Mouse (Mus musculus): ENCODE data around the gene Olfr1282. TPM values are rescaled to one million over a fixed set of nuclear protein-coding genes. Genes with fewer than 3 reads are reported as not detected.

The Olfr1282 gene
- polyA plus RNA-seq (2012; rRNA removed) = not detected in 2 replicates

DNA sequence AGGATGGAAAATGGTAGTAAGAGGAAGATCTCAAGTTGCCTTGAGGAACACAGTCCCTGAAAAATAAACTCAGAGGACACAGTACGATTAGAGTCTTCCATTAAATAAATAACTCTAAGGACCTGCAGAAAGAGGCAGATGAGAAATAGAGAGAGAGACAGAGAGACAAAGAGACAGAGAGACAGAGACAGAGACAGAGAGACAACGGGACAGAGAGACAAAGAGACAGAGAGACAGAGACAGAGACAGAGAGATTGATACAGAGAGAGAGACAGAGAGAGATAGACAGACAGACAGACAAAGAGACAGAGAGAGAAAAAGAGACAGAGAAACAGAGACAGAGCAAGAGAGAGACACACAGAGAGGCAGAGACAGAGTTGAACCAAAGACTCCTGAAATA is at the start of gene Olfr1282:
Olfr1282 (minus strand) TSS at position 101 of the 400 bp plus-strand sequence.
- DNase-seq (ENCODE audit: extremely low spot score in 1 of 2, low spot score in 1 of 2) = no peak

DNA sequence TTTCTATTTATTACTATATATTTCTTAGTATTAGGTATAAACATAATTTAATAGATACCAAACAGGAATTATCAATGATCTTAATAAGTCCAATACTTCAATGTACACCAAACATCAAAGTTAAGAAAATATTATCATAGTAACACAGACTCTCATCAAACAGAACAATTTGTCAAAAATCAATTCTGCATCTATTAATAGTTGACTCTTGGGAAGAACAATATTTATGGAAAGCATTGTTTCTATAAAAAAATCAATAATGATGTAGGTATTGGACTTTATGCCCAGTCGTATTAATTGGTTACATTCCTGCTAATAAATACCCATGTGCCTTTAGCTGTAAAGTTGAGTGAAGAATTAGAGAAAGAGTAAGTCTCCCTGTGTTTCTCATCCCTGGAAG is 39.3 kb upstream of the Olfr1282 start, which contains the start of gene Olfr1284:
Olfr1284 (plus strand) TSS at position 301 of the 400 bp plus-strand sequence.
- DNase-seq (ENCODE audit: extremely low spot score in 1 of 2, low spot score in 1 of 2) = no peak

DNA sequence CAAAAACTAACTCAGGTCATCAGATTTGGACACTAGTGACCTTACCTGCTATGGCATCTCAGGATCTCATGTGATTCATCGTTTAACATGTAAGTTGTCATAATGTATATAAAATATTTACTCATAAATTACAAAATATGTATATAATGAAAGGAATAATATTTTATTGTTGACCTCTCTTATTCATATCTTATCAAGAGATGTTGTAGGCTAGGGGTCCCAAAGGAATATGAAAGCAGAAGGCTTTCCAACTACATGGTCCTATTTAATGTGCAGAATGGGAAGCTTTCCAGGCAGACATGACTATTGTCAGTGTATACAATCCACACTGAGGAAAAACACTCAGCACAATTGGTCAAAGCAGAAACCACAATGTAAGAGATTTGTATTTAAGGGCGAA is 30.6 kb upstream of the Olfr1282 start, which contains the start of gene Olfr1283:
Olfr1283 (plus strand) TSS at position 301 of the 400 bp plus-strand sequence.
- no peak for DNase-seq (ENCODE audit: extremely low spot score in 1 of 2, low spot score in 1 of 2)

DNA sequence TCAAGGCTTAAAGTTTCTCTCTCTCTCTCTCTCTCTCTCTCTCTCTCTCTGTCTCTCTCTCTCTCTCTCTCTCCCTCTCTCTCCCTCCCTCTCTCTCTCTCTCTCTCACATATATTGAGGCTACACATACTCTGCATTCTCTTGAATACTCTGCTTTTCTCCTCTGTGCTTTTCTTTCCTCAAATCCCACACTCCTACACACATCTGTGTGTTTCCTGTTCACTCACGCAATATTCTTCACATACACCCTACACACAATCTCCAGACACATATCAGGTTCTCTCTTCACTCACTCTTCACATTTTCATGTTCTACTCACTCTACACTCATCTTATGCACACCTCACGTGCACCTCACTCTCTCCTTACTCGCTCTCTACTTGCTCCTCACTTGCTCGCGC is 2.2 kb downstream of the Olfr1282 start:
- DNase-seq (ENCODE audit: extremely low spot score in 1 of 2, low spot score in 1 of 2) = peak in 1 of 2 experiments; percentile 15

DNA sequence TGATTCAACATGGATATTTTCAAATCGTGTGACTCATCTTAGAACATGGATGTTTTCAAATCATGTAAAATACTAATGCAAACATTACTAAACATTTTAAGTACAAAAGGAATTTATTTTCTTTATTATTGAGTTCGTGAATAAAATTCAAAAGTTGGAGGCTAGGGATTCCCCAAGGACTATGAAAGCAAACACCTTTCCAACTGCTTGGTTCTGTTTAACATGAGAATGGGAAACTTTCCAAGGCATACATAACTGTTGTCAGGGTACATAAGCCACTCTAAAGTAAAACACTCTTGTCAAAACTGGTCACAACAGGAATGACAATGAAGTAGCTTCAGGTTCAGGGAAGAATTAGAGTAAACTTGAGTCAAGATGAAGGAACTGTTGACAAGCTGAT is 9.7 kb downstream of the Olfr1282 start, which contains the start of gene Olfr1281:
Olfr1281 (plus strand) TSS at position 301 of the 400 bp plus-strand sequence.
- DNase-seq (ENCODE audit: extremely low spot score in 1 of 2, low spot score in 1 of 2) = no peak

DNA sequence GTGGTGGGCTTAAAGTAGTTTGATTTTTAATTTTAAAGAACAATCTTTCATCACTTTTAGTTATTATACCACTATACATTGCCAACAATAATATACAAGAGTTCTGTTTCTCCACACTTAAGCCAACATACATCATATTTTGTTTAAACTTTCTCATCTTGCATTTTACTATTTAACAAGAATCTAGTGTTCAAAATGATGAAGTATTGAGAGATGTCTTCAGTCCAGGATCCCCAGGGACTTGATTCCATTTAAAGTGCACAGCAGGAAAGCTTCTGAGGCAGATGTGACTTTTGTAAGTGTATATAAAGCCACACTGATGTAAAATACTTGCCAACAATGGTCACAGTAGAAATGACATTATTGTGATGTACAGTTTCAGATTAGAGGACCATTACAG is 22.2 kb downstream of the Olfr1282 start, which contains the start of gene Olfr1280:
Olfr1280 (plus strand) TSS at position 301 of the 400 bp plus-strand sequence.
- DNase-seq (ENCODE audit: extremely low spot score in 1 of 2, low spot score in 1 of 2) = no peak

DNA sequence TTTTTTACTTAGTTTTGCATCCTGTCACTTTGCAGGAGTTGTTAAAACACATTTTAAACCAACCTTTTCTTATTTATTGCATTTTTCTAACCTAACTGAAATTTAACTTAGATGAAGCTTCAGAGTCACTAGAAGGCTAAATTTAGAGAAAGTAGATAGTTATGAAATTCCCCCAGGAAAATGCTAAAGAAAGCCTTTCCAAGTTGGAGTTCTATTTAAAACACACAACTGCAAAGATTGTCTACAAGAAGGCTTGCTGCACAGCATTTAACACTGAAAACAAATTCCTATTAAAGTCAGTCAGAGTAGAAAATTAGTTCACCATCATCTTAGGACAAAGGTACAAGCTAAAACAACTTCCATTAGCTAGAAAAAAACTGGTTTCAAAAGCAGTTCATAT is 35.5 kb downstream of the Olfr1282 start, which contains the start of gene Olfr1279:
Olfr1279 (plus strand) TSS at position 262 of the 400 bp plus-strand sequence.
- peak in 1 of 2 experiments; percentile 25 for DNase-seq (ENCODE audit: extremely low spot score in 1 of 2, low spot score in 1 of 2)

DNA sequence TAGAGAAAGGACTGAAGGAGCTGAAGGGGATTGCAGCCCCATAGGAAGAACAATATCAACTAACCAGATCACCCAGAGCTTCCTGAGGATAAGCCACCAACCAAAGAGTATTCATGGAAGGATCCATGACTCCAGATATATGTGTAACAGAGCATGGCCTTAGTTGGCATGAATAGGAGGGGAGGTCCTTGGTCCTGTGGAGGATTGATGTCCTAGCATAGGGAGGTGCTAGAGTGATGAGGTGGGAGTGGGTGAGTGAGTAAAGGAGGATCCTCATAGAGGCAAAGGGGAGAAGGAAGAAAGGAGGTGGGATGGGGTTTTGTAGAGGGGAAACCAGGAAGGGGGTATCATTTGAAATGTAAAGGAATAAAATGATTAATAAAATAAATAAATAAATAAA is 37.3 kb downstream of the Olfr1282 start:
- no peak for DNase-seq (ENCODE audit: extremely low spot score in 1 of 2, low spot score in 1 of 2)

DNA sequence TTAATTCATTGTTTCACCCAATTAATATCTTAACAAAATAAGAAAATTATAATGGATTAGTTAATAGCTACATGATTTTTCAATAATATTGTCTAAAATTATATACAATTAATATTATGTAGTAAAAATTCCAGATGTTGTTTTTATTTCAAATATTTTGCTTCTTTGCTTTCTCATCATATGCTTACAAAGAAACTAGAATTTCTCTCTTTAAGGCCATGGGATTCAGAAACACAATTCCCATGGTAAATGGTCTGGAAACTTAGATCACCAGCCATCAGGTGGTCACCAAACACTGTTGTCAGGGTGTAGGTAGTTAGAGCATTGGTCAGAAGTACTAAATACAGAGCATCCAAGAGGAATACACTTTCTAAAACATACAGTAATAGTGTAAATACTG is 46.0 kb downstream of the Olfr1282 start, which contains the start of gene Olfr1278:
Olfr1278 (plus strand) TSS at position 301 of the 400 bp plus-strand sequence.
- DNase-seq (ENCODE audit: extremely low spot score in 1 of 2, low spot score in 1 of 2) = no peak

Other genes with a start within 250 kb of the Olfr1282 start
- not detected in 2 replicates for gene Gm13941, start 230.1 kb downstream of the Olfr1282 start, polyA plus RNA-seq (2012; rRNA removed)
- gene Gm15130, start 183.1 kb downstream of the Olfr1282 start, polyA plus RNA-seq (2012; rRNA removed) = not detected in 2 replicates
- gene 4930430A15Rik, start 106.5 kb downstream of the Olfr1282 start, polyA plus RNA-seq (2012; rRNA removed) = not detected in 2 replicates
- gene Olfr1275, start 100.8 kb downstream of the Olfr1282 start, polyA plus RNA-seq (2012; rRNA removed) = not detected in 2 replicates
- gene Olfr1276, start 81.6 kb downstream of the Olfr1282 start, polyA plus RNA-seq (2012; rRNA removed) = not detected in 2 replicates
- not detected in 2 replicates for gene Olfr1277, start 62.0 kb downstream of the Olfr1282 start, polyA plus RNA-seq (2012; rRNA removed)
- not detected in 2 replicates for gene Olfr1278, start 45.9 kb downstream of the Olfr1282 start, polyA plus RNA-seq (2012; rRNA removed)
- not detected in 2 replicates for gene Olfr1279, start 35.4 kb downstream of the Olfr1282 start, polyA plus RNA-seq (2012; rRNA removed)
- not detected in 2 replicates for gene Olfr1280, start 22.1 kb downstream of the Olfr1282 start, polyA plus RNA-seq (2012; rRNA removed)
- not detected in 2 replicates for gene Olfr1281, start 9.6 kb downstream of the Olfr1282 start, polyA plus RNA-seq (2012; rRNA removed)
- gene Olfr1283, start 30.7 kb upstream of the Olfr1282 start, polyA plus RNA-seq (2012; rRNA removed) = not detected in 2 replicates
- gene Olfr1284, start 39.4 kb upstream of the Olfr1282 start, polyA plus RNA-seq (2012; rRNA removed) = not detected in 2 replicates
- gene Olfr1286, start 87.0 kb upstream of the Olfr1282 start, polyA plus RNA-seq (2012; rRNA removed) = not detected in 2 replicates
- not detected in 2 replicates for gene Olfr1287, start 113.1 kb upstream of the Olfr1282 start, polyA plus RNA-seq (2012; rRNA removed)
- gene Olfr1288, start 138.0 kb upstream of the Olfr1282 start, polyA plus RNA-seq (2012; rRNA removed) = not detected in 2 replicates
- gene Olfr1289, start 144.7 kb upstream of the Olfr1282 start, polyA plus RNA-seq (2012; rRNA removed) = not detected in 2 replicates
- 0.15 TPM in 1 of 2 replicates, not detected in the other for gene Olfr1290, start 157.8 kb upstream of the Olfr1282 start, polyA plus RNA-seq (2012; rRNA removed)
- not detected in 2 replicates for gene Olfr1291-ps1, start 161.1 kb upstream of the Olfr1282 start, polyA plus RNA-seq (2012; rRNA removed)
- gene Olfr1293-ps, start 189.1 kb upstream of the Olfr1282 start, polyA plus RNA-seq (2012; rRNA removed) = not detected in 2 replicates
- 0.04 TPM in 1 of 2 replicates, not detected in the other for gene Olfr1294, start 204.2 kb upstream of the Olfr1282 start, polyA plus RNA-seq (2012; rRNA removed)
- 0.17 TPM in 1 of 2 replicates, not detected in the other for gene Olfr1295, start 233.6 kb upstream of the Olfr1282 start, polyA plus RNA-seq (2012; rRNA removed)